Mouse (Mus musculus): ENCODE data around the gene Zfp946. TPM values are rescaled to one million over a fixed set of nuclear protein-coding genes. Genes with fewer than 3 reads are reported as not detected.

Zfp946 gene
- 4.2 to 7.0 TPM (median 5.5 TPM) in 4 replicates for total RNA-seq (2023; ENCODE audit: inconsistent age)

GRCm38 (mm10) chr17:22423952-22424617 is at the start of gene Zfp946:
Zfp946 (plus strand) TSS chr17:22424222.

Other genes with a start within 250 kb of the Zfp946 start
- gene Zfp994, start 198.6 kb upstream of the Zfp946 start, total RNA-seq (2023; ENCODE audit: inconsistent age): 5.5 to 6.1 TPM (median 5.8 TPM) in 4 replicates
- gene CT030661.1, start 109.4 kb upstream of the Zfp946 start, total RNA-seq (2023; ENCODE audit: inconsistent age): 8.5 to 10.4 TPM (median 9.7 TPM) in 4 replicates
- 13.0 to 15.6 TPM (median 14.3 TPM) in 4 replicates for gene Zfp944, start 62.8 kb upstream of the Zfp946 start, total RNA-seq (2023; ENCODE audit: inconsistent age)
- gene Zfp758, start 62.8 kb upstream of the Zfp946 start, total RNA-seq (2023; ENCODE audit: inconsistent age): 18.5 to 24.2 TPM (median 20.4 TPM) in 4 replicates
- gene Vmn2r111, start 149.3 kb downstream of the Zfp946 start, total RNA-seq (2023; ENCODE audit: inconsistent age): not detected in 4 replicates
- not detected in 4 replicates for gene Vmn2r112, start 176.7 kb downstream of the Zfp946 start, total RNA-seq (2023; ENCODE audit: inconsistent age)